Mouse (Mus musculus): ENCODE measurements around the gene Rcan1. TPM values are rescaled to one million over a fixed set of nuclear protein-coding genes. Genes with fewer than 3 reads are reported as not detected.
"Not testable (repeated sequence)": the region's sequence is repeated elsewhere in the genome, so short reads cannot be mapped to it uniquely, and the experiment has no call there.

Gene Rcan1
- total RNA-seq, 1 experiment from 2014 or later = 14.7 TPM

DNA sequence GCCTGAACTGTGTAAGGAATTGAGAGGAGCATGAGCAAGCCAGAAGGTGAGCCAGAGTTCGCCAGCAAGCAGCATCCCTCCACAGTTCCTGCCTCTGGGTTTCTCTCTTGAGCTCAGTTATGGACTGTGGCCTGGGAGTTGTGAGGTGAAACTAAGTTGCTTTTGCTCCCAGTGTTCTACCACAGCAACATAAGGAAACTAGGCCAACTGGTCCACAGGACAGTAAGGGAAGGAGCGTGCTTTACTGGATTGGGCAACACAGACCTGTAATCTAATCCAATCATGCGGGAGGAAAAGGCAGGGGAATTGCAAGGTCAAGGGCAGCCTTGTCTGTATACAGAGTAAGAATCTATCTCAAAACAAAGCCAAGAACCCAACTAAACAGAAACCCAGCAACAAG lies 37.5 kb downstream of the Rcan1 start:
- no peak for DNase-seq

DNA sequence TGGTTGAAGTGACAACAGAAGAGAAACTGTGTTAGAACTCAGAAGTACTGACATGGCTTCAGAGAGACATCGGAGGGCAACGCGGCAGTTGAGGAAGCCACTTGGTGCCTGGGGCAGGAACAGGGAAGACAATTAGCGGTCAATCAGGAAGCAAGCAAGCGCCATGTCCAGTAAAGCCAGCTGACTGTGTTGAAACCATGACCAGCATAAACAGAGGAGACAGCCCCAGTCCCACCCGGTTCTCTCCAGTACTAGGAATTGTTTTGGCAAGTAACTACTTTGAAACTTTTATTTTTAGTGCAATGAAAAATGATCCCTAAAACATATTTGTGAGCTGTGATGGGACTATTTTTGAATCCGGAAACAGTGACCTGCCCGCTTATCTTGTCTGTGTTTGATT lies 39.9 kb downstream of the Rcan1 start:
- no peak for DNase-seq

DNA sequence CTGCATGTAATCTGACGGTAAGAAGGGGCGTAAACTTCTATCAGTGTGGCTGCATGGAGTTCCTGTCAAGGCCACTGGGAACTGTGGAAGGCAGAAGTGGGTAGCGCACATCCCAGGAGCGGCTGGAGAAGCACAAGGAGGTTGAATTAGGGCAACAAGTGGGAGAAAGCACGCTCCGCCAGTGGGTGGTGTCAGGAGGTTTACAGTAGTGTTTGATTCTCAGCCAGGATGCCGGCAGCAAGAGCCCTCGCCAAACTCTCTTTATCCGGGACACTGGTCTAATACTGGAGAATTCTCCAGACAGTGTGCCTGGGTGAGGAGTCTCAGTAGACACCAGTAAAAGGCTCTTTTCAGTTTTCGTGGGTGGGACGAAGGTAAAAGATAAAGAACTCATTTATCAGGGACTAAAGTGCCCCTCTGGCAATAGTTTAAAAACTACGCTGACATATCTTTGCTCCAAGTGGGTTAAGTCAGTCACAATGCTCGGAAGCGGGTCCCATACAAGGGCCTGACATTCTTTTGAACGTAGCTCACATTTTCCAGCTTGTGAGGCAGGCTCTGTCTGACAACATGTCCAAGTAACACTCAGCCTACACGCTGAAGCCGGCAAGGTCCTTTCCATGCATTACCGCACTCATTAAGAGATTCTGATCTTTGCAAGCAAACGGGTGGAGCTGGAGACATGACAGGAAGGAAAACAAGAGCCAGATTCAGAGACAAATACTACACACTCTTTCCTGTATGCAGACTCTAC lies 42.3 kb downstream of the Rcan1 start:
- peak; percentile 29 for DNase-seq

DNA sequence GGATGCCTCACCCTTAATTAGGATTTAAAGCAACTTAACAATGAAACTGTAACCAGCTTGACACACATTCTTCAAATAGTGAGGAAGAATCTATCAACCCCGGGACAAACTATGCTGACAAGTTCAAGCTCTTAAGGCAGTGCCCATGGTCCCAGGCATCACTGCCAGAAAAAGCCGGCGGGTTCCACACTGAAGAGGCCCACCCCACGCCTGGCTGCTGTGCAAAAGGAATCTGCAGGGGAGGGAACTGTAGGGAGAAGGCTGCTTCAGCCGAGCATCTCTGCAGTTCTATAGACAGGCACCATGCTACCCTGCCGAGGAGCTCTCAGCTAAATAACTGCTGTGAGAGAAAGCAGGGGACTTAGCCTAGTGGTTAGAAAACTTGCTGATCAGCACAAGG lies 44.0 kb downstream of the Rcan1 start:
- no peak for DNase-seq

DNA sequence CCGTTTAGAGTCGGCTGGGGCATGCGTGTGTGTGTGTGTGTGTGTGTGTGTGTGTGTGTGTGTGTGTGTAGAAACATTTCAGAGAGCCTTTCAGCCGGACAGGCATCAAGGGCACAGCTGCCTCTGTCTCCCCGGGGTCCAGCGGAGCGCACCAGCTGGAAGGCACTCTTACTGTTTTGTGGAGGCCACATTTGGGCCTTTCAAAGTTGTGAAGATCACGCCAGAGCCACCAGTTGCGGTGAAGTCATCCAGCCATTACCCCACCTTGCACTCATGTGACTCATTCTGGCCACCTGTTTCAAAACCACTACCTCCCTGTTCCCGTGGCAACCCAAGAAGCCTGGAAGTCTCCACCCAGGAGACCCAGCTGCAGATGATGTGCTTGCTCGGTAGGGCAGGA lies 44.8 kb downstream of the Rcan1 start:
- DNase-seq = no peak

DNA sequence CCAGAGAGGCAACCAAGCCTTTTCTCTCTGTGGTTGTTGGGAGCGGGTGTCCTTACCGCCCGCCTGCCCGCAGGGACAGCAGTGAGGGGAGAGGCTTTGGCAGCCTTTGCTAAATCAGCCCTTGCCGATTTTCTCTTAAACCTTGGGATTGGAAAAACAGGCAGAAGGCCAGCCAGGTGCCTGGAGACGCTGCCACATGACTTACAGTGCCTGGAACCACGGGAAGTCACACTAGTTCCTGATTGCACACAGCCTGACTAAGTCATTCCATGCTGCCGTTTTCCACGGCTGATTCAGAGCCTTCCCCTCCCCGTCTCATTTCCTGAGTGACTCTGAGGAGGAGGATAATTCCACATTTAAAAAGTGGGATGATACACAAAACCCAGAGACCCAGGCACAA lies 47.3 kb downstream of the Rcan1 start:
- DNase-seq = no peak

DNA sequence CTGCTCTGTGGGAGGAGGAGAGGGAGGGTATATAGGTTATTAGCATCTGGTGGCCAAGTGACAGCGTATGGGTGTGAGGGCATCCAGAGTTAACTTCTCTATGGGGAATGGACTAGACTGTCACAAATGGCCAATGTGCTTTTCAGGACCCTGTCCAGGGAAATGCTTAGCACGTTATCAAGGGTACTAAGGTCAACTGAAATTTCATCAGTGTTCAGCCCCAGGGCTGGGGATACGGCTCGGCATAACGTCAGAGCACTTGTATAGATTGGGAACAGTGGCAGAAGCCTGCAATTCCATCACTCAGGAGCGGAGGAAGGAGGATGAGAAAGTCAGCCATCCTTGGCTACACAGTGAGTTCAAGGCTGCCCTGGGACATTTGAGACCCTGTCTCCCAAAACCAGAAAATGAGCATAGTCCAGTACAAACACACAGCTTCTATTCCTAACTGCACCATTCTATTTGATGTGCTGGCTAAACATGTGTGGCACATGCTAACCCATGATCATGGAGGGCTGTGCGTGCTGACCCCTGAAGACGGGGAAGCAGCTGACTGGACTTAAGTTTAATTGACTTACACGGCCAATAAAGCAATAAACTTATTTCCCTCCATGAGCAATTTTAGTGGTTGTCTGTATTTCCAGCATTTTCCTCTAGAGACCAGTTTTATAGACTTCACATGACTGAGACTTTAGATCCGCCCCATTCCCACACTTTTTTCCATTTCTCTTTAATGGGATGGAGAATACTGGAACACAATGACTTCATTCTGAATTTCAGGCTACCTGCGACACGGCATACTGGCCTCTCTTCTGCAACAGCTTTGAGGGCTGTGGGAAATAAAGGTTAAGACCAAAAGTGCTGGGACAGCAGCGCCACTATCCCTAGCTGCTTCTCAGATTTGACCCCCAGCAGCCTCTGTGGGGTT lies 48.0 kb downstream of the Rcan1 start:
- DNase-seq = no peak

DNA sequence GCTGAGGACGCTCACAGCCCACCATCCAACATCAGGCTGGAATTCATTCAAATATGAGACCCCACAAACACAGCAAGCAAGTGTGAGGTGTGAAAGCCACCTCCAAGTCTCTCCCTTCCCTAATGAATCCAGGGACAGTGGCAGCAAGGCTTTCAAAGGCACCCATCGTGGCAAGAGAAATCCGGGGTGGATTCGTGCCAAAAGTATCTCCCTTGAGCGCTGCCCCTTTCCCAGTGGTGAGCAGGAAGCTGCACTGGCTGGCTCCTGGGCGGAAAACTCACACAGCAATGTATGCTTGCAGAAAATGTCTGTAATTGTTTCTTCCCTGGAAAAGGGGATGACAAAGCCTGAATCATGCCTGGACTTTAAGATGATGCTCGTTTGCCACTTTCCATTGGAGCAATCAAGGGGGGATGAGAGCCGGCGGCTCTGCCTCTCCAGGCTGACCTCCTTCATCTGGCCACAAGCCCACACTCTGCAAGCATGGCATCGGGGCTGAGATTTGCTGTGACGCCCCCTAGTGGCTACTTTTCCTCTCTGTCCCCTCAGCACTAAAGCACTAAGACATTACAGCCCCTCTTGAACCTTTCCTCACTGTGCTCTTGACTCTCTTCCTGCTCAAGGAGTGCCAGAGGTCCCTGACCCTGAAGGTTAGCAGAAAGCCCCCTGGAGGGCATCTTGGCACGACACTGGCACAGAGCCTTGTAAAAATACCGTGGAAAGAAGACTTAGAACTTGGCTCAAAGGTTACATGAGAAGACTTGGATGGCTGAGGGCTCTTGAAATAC lies 49.3 kb downstream of the Rcan1 start:
- no peak for DNase-seq

DNA sequence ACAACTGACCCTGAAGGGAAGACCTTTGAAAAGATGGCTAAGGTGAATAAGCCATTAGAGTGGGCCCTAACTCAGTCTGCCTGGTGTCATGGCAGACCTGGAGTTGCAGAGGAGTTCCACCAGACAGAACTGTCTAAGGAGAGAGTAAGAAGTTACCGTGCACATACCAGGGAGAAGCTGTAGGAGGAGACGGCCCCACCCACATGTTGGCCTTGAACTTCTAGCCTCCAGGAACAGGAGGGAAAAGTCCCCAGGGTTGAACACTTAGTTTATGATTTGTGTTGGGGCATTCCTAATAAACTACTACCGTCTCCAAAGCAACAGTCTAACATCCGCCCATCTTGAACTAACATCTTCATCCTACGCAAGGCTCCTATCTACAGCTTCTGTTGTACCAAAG lies 50.0 kb downstream of the Rcan1 start:
- DNase-seq = no peak

DNA sequence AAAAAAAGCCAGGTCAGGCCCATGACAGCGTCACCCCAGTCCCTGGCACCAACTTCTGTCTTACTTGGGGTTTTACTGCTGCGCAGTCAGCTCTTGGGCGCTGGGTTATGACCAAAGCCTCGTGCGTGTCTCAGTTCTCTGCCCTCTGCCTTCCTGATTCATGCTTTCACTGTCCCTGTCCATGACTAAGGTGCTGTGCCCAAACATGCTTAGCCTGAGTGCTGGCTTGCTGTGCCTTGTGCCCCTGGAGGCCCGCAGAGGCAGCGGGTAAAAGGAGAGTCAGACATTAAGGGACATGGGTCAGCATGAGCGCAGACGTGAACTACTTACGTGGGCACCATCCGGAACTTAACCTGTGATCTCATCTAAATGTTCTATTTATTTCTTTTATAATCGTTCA lies 51.6 kb downstream of the Rcan1 start:
- DNase-seq = no peak

DNA sequence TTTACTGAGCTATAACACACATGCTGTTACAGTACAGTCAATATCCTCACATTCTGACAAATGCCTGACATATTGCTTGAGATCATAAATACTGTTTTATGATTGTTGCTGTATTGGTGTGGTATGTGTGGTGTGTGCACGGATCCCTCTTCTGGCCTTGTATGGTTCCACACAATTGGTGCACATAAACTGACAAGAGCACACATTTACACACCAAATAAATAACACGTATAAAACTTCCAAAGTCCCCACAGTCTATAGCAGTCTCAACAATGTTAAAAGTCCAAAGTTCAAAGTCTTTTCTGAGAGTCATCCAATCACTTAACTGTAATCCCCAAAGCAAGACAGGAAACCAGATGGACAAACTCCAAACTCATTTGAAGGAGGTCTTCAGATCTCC lies 53.4 kb downstream of the Rcan1 start:
- DNase-seq = no peak

DNA sequence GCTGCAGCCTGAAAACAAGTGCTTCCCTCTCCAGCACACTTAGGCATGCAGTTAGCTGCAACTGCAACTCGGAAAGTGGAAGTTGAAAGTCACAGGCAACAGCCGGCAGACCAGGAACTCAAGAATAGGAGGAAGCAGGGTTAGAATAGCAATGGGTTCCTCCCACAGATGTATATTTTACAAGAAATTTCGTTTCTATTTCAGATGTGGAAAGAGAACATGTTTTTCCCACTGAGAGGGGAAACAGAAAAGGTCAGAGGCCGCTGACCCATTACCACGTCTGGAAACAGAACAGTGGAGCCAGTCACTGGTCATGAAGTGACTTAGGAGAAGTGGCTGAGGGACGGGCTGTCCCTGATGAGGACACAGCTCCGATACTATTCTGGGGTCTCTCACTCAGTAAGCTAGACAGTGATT lies 55.0 kb downstream of the Rcan1 start:
- DNase-seq = no peak

DNA sequence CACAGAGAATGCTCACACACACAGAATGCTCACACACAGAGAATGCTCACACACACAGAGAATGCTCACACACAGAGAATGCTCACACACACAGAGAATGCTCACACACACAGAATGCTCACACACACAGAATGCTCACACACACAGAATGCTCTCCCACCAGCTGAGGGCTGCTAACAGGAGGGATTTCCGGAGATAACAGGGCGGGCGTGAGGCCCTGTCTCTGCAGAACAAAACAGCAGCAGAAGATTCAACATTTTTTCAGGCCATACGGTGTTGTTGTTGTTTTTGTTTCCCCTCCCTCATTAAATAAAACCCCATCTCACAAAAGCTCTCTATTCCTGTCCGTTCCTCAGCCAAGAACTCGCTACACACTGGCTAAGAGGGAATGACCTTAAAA lies 55.6 kb downstream of the Rcan1 start:
- not testable (repeated sequence) for DNase-seq

DNA sequence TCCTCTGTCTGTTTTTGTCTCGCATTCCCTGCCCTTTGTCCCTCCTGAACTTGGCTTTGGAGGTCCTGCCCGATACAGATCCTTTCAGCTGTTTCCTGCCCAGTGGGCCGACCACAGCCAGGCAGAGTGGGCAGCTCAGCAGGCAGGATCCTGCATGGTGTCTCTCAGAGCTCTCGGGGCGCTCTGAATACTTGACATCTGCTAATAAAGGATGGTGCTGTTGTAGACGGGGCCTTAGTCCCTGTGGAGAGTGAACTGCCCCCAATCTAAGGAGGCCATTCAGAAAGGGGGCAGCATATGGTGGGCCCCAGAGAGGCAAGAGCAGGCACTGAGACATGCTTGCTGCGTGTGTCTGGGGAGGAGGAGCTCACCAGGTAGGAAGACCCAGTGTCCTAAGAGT lies 57.8 kb downstream of the Rcan1 start:
- no peak for DNase-seq

DNA sequence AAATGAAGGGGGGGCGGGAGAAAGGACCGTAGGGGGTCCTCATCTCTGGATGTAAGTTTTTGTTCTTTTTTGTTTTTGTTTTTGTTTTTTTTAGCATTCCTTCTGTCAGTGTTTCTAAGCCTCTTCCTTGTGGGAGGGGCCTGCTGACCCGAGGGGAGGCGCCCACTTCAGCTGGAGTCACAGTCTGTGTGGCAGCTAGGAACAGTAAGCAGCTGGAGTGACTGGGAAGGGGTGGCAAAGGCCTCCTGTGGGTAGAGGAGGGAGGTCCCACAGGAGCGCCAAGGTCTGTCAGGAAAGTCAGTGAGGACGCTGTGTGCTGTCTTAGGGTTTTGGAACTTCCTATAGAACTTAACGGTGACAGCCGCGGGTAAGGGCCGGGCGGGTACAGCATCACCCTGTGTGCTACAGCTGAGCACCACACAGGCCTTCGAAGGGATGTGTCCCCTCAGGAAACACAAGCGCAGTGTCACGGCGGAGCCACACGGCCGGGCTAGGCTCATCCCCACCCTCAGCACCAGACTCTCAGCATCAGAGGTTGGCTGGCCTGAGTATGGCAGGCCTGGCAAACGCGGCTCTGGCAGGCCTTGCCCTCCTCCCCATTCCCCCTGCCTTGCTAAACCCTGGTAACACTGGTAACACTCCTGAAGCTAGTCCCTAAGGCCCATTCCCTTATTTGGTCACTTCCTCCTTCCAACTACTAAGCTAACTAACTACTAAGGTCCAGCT lies 58.5 kb downstream of the Rcan1 start:
- no peak for DNase-seq

DNA sequence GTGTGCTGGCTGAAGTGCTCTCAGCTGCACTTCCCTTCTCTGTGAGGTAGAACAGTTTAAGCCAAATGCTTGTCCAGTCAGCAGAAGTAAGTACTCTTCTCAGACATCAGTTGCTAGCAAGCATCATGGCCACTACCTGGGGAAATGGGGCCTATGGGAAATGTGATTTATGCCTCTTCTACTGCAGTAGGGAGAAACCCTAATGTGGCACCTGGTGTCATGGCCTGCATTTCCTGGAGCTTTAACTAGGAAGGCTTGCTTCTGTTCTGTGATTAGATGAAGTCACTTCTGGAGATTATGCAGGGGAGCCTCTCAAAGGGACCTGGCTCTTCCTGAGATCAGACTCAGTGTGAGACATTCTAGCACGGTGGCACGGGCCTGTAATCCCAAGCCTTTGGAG lies 60.3 kb downstream of the Rcan1 start:
- DNase-seq = no peak

DNA sequence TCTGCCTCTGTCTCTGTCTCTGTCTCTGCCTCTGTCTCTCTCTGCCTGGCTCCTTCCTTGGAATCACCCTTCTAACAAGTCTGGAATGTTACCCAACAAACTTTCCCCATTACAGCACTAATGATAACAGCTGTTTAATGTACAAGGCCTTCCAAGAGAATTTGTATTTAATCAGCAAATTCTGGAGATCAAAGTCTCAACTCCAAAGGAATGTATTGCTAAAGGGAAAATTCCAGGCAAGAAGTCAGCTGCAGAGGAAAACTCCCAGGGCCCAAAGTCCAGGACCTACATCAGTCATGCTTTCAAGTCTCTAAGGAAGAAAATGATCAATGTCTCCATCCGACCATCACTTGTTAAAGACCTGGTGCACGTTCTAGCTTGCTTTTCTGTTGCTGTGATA lies 62.8 kb downstream of the Rcan1 start:
- no peak for DNase-seq

DNA sequence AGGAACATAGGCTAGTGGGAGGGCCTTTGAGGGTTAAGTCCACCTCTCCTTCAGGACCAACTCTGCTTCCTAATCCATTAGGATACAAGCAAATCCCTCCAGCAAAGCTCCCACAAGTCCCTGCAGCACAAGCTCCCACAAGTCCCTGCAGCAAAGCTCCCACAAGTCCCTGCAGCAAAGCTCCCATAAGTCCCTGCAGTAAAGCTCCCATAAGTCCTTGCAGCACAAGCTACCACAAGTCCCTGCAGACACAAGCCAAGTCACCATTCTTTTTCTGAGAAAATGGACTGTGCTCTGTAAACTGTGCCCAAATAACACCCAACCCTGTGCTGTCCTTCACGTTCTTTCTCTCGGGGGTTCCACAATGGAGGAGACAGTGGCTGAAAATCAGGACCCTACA lies 66.5 kb downstream of the Rcan1 start:
- DNase-seq = no peak

DNA sequence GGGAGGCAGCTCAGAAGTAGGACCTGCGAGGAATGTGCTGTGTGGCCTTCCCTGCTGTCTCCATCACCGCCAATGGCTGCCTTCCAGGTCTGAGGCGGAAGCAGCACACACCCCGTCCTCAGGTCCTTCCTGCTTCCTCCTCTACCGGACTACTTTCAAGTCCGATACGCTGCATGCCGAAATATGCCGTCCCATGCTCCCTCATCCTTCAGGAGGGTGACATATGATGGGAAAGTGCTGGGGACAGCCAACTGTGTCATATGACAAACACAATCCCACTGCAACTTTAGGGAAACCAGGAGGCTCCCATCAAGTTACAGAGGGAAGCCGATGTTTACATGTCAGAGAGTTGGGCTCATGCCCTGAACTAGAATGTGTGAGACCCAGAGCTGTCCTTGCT lies 67.6 kb downstream of the Rcan1 start:
- DNase-seq = no peak

DNA sequence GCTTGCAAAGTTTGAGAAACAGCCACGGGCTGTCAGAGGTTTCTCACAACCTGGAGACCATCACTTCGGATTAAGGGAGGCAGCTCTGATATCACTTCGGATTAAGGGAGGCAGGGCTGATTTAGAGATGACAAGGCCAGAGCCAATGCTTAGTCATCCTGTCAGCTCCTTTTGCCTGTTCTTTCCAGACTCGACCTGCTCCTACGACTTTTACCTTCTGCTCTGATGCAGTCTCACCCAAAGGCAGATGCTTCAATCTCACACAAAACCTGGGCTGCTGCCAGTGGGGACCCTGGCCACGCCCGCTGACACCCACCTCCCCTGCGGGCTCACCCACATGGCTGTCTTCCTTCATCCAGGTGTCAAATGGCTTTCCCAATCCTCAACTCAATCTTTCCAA lies 68.5 kb downstream of the Rcan1 start:
- DNase-seq = no peak

DNA sequence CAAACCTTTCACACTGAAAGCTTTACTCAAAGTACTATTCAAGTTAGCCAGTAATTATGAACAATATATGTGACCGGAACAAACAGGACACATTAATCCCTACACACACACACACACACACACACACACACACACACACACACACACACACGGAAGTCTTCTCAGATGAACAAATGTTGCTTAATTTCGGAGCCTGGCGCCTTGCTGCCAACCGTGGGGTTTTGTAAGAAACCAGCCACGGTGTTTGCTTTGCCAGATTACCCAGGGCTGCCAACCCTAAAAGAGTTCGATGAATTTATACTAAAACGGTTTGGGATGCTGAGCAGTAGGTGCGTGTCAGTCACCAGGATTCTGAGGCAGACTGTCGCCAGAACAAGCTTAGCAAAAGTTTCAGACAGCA lies 69.5 kb downstream of the Rcan1 start:
- no peak for DNase-seq
